Mouse (Mus musculus): ENCODE data around the gene Pglyrp2.
A peak's percentile ranks its signal among the peaks of the same experiment; 100 is the strongest.

Pglyrp2 gene

DNA sequence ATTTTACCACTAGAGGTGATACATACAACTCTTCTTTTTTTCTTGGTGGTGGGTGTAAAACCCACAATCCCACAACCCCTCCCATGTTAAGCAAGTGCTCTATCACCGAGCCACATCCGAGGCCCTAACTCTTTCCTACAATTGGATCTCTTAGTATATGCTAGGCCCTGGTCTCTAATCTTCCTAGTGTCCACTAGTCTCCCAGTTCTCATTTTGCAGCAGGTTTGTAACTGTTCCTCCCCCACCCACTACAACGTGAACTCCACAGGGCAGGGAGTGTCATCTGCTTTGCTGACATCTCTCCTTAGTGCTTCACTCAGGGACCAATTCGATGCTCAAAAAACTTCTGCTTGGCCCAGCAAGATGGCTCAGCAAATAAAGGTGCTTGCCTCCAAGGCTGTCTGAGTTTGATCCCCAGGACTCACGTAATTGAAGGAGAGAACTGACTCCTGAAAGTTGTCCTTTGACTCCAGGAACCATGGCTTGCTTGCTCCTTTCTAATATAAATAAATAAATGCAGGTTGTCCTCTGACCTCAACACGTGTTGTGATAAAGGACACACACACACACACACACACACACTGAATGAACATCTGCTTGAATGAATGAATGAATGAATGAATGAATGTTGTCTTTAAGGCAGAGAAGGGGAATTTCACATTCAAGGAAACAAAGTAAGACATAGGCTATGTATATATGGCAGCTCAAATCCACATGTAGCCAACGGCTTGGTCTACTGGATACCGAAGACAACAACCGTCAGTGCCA, 21.8 kb downstream of the Pglyrp2 start:
- no peak for DNase-seq (ENCODE audit: low spot score in 2 of 2)

GRCm38 (mm10) chr17:32396266-32396665, 27.7 kb downstream of the Pglyrp2 start:
- DNase-seq (ENCODE audit: low spot score in 2 of 2), result no peak

DNA sequence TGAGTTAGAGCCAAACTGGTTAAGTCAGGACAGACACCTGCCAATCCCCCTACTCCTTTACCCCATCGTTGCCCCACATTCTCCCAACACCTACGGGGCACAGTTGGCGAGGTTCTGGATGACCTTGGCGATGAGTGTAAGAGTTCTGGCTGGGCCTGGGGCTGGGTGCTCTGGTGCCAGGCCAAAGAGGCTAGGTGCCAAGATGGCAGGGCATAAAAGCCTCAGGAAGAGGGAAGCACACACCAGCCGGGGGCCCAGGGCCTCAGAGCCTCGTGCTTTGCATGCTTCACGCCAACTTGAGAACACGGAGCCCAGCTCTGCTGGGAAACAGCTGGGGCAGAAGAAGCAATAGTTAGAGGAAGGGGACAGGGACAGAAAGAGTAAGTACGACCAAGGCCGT, 30.0 kb downstream of the Pglyrp2 start:
- no peak for DNase-seq (ENCODE audit: low spot score in 2 of 2)

DNA sequence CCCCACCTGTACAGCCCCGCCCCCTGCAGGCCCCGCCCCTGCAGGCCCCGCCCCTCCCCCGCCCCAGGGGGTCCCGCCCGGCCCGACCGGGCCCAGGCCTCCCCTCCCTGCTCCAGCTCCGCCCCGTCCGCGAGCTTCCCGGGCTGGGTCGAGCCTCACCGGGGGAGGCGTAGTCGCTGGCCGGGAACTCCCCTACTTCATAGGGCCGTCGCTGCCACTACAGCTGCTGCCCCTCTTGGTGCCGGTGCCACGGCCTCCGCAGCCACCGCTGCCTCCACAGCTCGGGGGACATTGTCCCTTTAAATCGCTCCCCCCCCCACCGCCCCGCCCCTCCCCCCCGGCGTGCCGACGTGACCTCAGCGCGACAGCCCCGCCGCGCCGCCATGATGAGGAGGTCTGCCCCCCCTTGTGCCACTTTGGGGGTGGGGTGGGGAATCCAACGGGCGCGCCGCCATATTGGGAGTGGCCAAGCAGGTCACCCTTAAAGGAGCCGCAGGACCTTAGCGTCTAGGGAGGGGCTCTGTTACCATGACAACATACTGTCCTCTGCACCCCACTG, 34.8 kb downstream of the Pglyrp2 start, which contains the start of gene Wiz:
Gene Wiz (minus strand): TSS at position 339 of the 559 bp plus-strand sequence.
- peak; percentile 89 to 93 for DNase-seq (ENCODE audit: low spot score in 2 of 2)

- peak; percentile 54 to 78 for DNase-seq (ENCODE audit: low spot score in 2 of 2)
These were observed 35.4 kb downstream of the Pglyrp2 start for GRCm38 (mm10) chr17:32388370-32389100.

DNA sequence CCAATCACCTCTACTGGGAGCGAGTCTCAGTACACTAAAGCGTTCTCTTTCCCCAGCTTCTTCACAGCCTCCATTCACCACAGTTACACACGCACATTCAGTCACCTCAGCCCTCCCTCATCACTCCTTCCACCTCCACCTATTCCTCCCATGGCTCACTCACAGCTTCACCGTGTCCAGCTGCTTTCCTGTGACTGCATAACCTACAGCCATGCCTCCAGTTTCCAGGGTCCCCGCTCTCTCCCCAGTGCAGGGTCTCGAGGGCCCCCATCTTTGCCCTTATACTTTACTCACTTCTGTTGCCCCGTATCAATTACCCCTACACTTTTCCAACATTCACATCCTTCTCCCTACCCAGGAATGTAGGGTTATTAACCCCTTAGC, 36.0 kb downstream of the Pglyrp2 start:
- DNase-seq (ENCODE audit: low spot score in 2 of 2), result peak in 1 of 2 experiments; percentile 11

- DNase-seq (ENCODE audit: low spot score in 2 of 2), result peak; percentile 55 to 74
These were observed 37.1 kb downstream of the Pglyrp2 start for GRCm38 (mm10) chr17:32386659-32387432.

DNA sequence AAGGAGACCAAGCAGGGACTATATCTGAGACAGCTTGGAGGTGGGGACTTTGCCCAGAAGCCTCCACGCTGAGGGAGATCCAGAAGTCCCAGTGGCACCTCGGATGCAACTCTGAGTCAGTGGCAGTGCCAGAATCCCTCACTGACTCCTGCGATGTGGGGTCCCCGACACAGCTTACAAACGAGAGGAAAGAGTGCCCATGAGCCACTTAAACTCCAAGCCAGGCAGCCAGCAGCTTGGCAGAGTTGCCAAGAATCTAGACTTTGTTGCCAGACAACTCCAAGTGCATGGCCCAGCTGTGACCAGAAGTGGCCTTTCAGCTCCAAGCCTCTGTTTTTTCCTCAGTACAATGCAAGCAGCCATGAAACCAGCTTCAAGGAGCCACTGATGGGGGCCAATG, 40.3 kb downstream of the Pglyrp2 start:
- DNase-seq (ENCODE audit: low spot score in 2 of 2), result no peak

DNA sequence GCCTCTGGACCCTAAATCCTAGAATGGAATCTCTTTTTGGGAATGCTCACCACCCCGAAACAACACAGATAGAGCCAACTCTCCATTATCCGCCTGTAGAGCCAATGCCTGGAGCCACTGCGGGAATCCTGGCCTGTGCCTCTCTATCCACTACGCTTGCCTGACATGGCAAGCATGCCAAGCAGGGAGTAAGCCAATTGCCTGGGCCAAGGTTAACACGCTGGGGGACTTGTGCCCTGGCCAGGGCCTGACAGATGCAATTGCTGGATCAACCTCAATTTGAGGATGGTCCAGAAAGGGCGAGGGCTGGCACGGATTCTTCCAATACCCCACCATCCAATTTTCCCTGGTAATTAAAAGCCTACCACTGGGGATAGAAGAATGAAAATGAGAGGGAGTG, 41.4 kb downstream of the Pglyrp2 start:
- no peak for DNase-seq (ENCODE audit: low spot score in 2 of 2)

DNA sequence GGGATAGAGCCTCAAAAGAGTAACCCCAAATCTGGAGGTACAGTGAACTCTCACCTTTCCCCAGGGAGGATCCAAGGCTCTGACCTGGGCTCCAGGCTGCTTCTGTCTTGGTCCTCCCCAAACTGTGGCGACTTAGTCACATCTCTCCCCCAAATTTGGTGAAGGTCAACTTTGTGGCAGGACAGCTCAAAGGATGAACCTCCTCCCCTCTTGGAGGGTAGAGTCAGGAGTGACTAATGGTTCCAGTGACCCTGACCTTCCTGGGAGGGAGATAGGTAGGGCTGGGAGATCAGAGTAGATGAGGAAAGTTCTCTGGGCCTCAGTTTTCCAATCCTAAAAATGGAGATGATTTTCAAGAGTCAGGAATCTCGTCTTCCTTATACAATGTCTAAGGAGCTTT, 45.2 kb downstream of the Pglyrp2 start:
- DNase-seq (ENCODE audit: low spot score in 2 of 2), result no peak

- peak; percentile 18 to 57 for DNase-seq (ENCODE audit: low spot score in 2 of 2)
These were observed 46.8 kb downstream of the Pglyrp2 start for GRCm38 (mm10) chr17:32377137-32377536.

DNA sequence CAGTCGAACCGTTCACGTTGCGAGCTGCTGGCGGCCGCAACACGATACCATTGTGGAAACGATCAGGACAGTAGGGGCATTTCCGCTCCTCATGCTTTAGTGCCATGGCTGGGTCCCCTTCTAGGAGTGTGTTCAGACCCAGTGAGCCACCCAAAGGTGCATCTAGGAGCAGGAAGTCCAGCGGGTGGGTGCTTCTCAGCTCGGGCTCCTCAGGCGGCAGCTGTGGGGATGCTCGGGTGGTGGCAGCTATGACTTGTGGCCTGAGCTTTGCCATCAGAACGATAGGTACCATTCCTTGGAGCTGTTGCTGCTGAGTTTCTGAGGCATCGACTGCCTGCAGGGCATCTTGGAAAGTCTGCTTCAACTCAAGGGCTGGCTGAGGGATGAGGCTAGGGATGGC, 47.5 kb downstream of the Pglyrp2 start:
- DNase-seq (ENCODE audit: low spot score in 2 of 2), result peak; percentile 10 to 61

- peak in 1 of 2 experiments; percentile 9 for DNase-seq (ENCODE audit: low spot score in 2 of 2)
These were observed 54.9 kb downstream of the Pglyrp2 start for GRCm38 (mm10) chr17:32368991-32369578.

- no peak for DNase-seq (ENCODE audit: low spot score in 2 of 2)
These were observed 56.3 kb downstream of the Pglyrp2 start for GRCm38 (mm10) chr17:32367706-32368105.

GRCm38 (mm10) chr17:32365296-32365695, 58.7 kb downstream of the Pglyrp2 start:
- DNase-seq (ENCODE audit: low spot score in 2 of 2), result no peak

DNA sequence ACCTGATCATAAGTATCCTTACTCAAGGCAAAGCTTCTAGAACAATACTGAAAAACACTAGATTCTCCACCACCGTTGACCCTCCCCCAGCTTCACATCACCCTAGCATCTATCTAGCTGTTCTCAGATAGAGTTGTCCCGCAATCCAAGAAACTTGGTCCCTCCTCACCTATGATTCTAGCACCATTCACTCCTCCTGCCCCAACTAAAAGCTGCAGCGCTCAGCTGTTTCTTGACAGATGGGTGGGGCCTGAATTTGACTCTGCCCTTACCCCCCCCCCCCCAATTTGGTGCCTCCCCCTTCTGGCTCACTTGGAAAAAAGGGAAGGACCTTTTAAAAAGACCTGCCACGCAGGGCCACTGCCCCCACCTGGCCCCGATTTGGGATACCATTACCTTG, 59.1 kb downstream of the Pglyrp2 start:
- DNase-seq (ENCODE audit: low spot score in 2 of 2), result no peak

- peak; percentile 86 to 93 for DNase-seq (ENCODE audit: low spot score in 2 of 2)
These were observed 59.6 kb downstream of the Pglyrp2 start for GRCm38 (mm10) chr17:32364331-32364730.

- DNase-seq (ENCODE audit: low spot score in 2 of 2), result peak in 1 of 2 experiments; percentile 70
These were observed 60.1 kb downstream of the Pglyrp2 start for GRCm38 (mm10) chr17:32363821-32364301.

- peak in 1 of 2 experiments; percentile 11 for DNase-seq (ENCODE audit: low spot score in 2 of 2)
These were observed 61.3 kb downstream of the Pglyrp2 start for GRCm38 (mm10) chr17:32362686-32363085.

Measured in spleen, postnatal 4 days (tissue).